Mouse (Mus musculus) liver, embryonic 13.5 days (tissue): ENCODE data around the gene Rpl10l. TPM values are rescaled to one million over a fixed set of nuclear protein-coding genes. Genes with fewer than 3 reads are reported as not detected.

Source experiments
- ATAC-seq: fragments of 200-750 bp; cut with Nextera tagmentation; 2 replicates; pipeline ENCODE4 v1.8.0; 2017; ENCODE audit warnings: low read depth, mild to moderate bottlenecking, moderate number of reproducible peaks, moderate library complexity
- DNase-seq: peaks from one replicate; pipeline ENCODE4 v3.0.0; 2022
- H3K27ac ChIP-seq: fragments of 300-500 bp; sonication (generic); 2 replicates; pipeline ENCODE4 v1.5.1; 2015; ENCODE audit warnings: moderate library complexity, mild to moderate bottlenecking, inconsistent platforms
- H3K27me3 ChIP-seq: fragments of 300-500 bp; sonication (generic); 2 replicates; pipeline ENCODE4 v1.6.1; 2015; ENCODE audit warnings: mild to moderate bottlenecking, inconsistent platforms
- H3K36me3 ChIP-seq: fragments of 300-500 bp; sonication (generic); 2 replicates; pipeline ENCODE4 v1.6.1; 2015; ENCODE audit warnings: mild to moderate bottlenecking, inconsistent platforms
- H3K4me1 ChIP-seq: fragments of 300-500 bp; sonication (generic); replicated peaks from 2 replicates; pipeline ENCODE4 v1.6.1; 2015; ENCODE audit warnings: inconsistent platforms
- H3K4me2 ChIP-seq: fragments of 300-500 bp; sonication (generic); 2 replicates; pipeline ENCODE4 v1.6.1; 2015; ENCODE audit warnings: inconsistent platforms, mild to moderate bottlenecking, moderate library complexity
- H3K4me3 ChIP-seq: fragments of 300-500 bp; sonication (generic); replicated peaks from 2 replicates; pipeline ENCODE4 v1.5.1; 2015; ENCODE audit warnings: mild to moderate bottlenecking, inconsistent platforms
- H3K9ac ChIP-seq: fragments of 300-500 bp; sonication (generic); 2 replicates; pipeline ENCODE4 v1.6.1; 2015; ENCODE audit warnings: mild to moderate bottlenecking, inconsistent platforms
- H3K9me3 ChIP-seq: fragments of 300-500 bp; sonication (generic); replicated peaks from 2 replicates; pipeline ENCODE4 v1.6.1; 2016; ENCODE audit warnings: inconsistent platforms
- WGBS: fragments of 180-500 bp; shearing (Covaris S2); methylation state at CpG from one replicate; pipeline ENCODE4 v1.1.7; 2015; ENCODE audit not compliant: insufficient replicate concordance; 5-methylcytosine and 5-hydroxymethylcytosine counted together
- polyA plus RNA-seq: library from polyadenylated mRNA; unstranded; fragments of >200 nt; fragmentation: Nextera tagmentation; extraction: Ambion mirVana; gene quantifications from 2 replicates; pipeline ENCODE4 v1.2.1, GENCODE M21; 2015

Gene Rpl10l
- not detected in 2 replicates for polyA plus RNA-seq

DNA sequence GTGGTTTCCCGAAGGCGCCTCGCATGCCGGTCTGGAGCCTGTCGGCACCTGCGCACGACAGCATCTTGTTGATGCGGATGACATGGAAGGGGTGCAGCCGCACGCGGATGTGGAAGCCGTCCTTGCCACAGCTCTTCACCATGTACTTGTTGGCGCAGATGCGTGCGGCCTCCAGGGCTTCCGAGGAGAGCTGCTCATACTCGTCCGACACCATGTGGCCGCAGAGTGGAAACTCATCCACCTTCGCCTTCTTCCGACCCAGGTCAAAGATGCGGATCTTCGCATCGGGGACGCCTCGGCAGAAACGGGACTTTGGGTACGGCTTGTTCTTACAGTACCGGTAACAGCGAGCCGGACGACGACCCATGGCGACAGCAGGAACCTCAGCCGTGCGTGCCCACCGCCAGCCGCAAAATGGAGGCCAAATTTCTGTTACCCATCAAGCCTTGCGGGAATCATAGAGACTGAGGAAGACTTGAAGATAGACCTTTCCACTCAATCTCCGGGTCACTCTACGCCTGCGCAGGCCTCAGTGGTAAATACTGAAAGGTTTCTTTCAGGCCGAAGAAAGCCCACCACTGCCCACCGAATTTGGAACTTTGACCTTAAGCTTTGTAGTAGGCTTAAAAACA is at the start of gene Rpl10l:
Gene Rpl10l (minus strand): TSS at position 411 of the 632 bp plus-strand sequence.
- DNase-seq: no peak
- Histone ChIP-seq H3K4me3 (no peak within 1 kb of the TSS), H3K36me3 (no peaks in the 10 kb centered on the region), H3K4me2 (no peak within 1 kb of the TSS), H3K4me1 (no peaks in the 10 kb centered on the region), H3K9me3 (0 out of 2 replicates have a peak, but pooled peaks cover 6% of the 10 kb centered on the region), H3K27ac (no peak within 1 kb of the TSS), H3K27me3 (no peaks in the 10 kb centered on the region), H3K9ac (no peak within 1 kb of the TSS)
- no peak for ATAC-seq
- 91% methylated on average over 44 of the region's 44 CpGs for WGBS

DNA sequence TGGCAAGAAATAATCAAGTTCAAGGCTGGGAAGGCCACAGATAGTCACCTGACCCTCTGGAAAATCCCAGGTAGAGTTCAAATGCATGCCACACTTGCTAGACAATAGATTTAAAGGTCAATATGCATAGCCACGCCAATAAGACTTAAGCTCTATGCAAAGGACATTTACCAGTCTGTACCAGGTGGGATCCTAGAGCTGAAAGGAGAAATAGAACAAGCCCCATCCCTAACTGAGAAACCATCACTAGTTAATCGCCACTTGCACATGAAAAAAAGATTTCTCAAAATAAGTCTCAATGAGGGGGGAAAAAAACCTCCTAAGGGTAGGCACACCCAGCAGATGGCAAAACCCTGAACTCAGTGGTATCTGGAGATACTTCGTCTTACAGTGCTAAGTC is 8.3 kb downstream of the Rpl10l start:
- DNase-seq (no peak), ATAC-seq (no peak)
- H3K4me1 ChIP-seq: no peaks in the 10 kb centered on the region
- no peak overlapping the region for H3K9ac ChIP-seq
- no peaks in the 10 kb centered on the region for H3K36me3 ChIP-seq
- no peaks in the 10 kb centered on the region for H3K27me3 ChIP-seq
- no peak overlapping the region for H3K27ac ChIP-seq
- no peak overlapping the region for H3K4me3 ChIP-seq
- no peak overlapping the region for H3K4me2 ChIP-seq
- 56% methylated on average over 3 of the region's 3 CpGs for WGBS
- H3K9me3 ChIP-seq: no peaks in the 10 kb centered on the region

DNA sequence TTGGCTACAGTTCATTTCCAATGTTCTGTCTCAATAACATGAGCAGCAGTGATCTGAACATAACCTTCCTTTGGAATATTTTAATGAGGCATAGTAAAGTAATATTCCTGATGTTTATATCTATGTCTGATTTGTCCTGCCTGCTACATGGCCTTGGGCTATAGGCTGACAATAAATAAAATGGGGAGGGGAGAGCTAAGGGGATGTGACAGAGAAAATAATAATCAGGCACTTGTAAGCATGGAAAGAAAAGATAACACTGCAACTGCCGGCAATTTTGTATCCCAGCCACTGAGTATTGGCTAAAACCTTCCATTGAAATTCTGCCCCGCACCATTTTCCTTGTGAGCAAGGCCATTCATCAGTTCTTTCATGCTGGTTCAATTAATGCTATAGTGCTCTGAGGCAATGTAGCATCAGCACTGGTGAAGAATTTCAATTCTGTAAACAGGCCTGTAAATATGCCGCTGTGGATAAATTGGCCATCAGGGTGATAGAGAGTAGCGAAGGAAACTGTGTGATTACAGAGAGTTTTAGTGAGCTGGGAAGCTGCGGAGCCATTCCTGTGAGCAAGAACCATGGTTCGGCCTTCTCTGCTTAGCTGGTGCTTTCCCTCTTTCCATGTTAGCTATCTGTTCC is 38.6 kb downstream of the Rpl10l start:
- WGBS: 75% methylated on average over 6 of the region's 6 CpGs
- no peak for DNase-seq
- ATAC-seq: no peak

DNA sequence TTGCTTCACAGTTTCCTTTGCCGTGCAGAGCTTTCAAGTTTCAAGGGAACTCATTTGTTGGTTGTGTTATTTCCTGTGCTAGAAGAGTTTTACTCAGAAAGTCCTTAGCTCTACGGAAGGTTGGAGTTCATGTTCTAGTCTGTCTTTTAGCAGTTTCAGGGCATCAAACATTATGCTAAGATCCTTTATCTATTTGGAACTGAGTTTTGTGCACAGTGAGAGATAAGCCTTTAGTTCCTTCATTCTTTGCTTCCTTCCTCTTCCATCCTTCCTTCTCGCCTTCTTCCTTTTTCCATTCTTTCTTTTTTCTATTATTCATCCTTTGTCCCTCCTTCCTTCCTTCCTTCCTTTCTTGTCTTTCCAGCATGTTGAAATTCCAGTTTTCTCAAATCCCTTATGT is 50.0 kb downstream of the Rpl10l start:
- Histone ChIP-seq H3K4me3 (no peak overlapping the region), H3K9ac (no peak overlapping the region), H3K4me1 (no peaks in the 10 kb centered on the region), H3K27ac (no peak overlapping the region), H3K9me3 (no peaks in the 10 kb centered on the region), H3K36me3 (no peaks in the 10 kb centered on the region), H3K27me3 (no peaks in the 10 kb centered on the region), H3K4me2 (no peak overlapping the region)
- DNase-seq: no peak
- WGBS: 55% methylated on average over 3 of the region's 3 CpGs
- no peak for ATAC-seq

More for the DNA sequence above, 38.6 kb downstream of the Rpl10l start:
- Histone ChIP-seq H3K9ac (no peak overlapping the region), H3K27me3 (no peaks in the 10 kb centered on the region), H3K27ac (no peak overlapping the region), H3K36me3 (no peaks in the 10 kb centered on the region), H3K9me3 (no peaks in the 10 kb centered on the region), H3K4me3 (no peak overlapping the region), H3K4me2 (no peak overlapping the region), H3K4me1 (no peaks in the 10 kb centered on the region)
